Mouse (Mus musculus): ENCODE results near the gene Ift20. TPM values are rescaled to one million over a fixed set of nuclear protein-coding genes. Genes with fewer than 3 reads are reported as not detected.

The Ift20 gene
- polyA plus RNA-seq, 1 experiment from 2014 or later: 118 TPM

- no peak for DNase-seq (ENCODE audit: low spot score)
- Histone ChIP-seq H3K27me3 (replicated peaks; ENCODE audit: control insufficient read depth, insufficient read depth, low read length) (no peaks in the 10 kb centered on the region), H3K27ac (ENCODE audit: low read depth, low read length) (no peak overlapping the region), H3K9ac (ENCODE audit: low read length) (peak overlapping the region; percentile 73), H3K4me1 (ENCODE audit: control insufficient read depth, insufficient read depth, low read length) (peaks cover 16% of the 10 kb centered on the region), H3K4me3 (ENCODE audit: low read depth, low read length) (peak overlapping the region; percentile 59), H3K36me3 (ENCODE audit: control insufficient read depth, insufficient read depth, low read length) (peaks cover 7% of the 10 kb centered on the region; the same call in 1 of the 2 replicates), H3K9me3 (replicated peaks; ENCODE audit: control insufficient read depth, low read length) (no peaks in the 10 kb centered on the region), H3K4me2 (ENCODE audit: low read length) (peak overlapping the region; percentile 79)
- 10% methylated on average over 5 of the region's 5 CpGs for WGBS
- ATAC-seq: no peak
Observed at GRCm38 (mm10) chr11:78549491-78549987, 13.4 kb downstream of the Ift20 start.

- peak within 1 kb of the TSS; percentile 73 for H3K9ac ChIP-seq (ENCODE audit: low read length)
- H3K4me2 ChIP-seq (ENCODE audit: low read length): peak within 1 kb of the TSS; percentile 79
- under 1% methylated on average over 58 of the region's 60 CpGs for WGBS
- H3K9me3 ChIP-seq (replicated peaks; ENCODE audit: control insufficient read depth, low read length): no peaks in the 10 kb centered on the region
- H3K36me3 ChIP-seq (ENCODE audit: control insufficient read depth, insufficient read depth, low read length): peaks cover 4% of the 10 kb centered on the region; the same call in 1 of the 2 replicates
- H3K27ac ChIP-seq (ENCODE audit: low read depth, low read length): peak within 1 kb of the TSS; percentile 77
- peaks cover 16% of the 10 kb centered on the region for H3K4me1 ChIP-seq (ENCODE audit: control insufficient read depth, insufficient read depth, low read length)
- ATAC-seq (peak; percentile 100), DNase-seq (ENCODE audit: low spot score) (peak; percentile 99)
- H3K27me3 ChIP-seq (replicated peaks; ENCODE audit: control insufficient read depth, insufficient read depth, low read length): no peaks in the 10 kb centered on the region
- peak within 1 kb of the TSS; percentile 59 for H3K4me3 ChIP-seq (ENCODE audit: low read depth, low read length)
Observed at GRCm38 (mm10) chr11:78550168-78551058, 14.3 kb downstream of the Ift20 start, which contains the start of gene Tmem97. Tmem97 (minus strand) TSS chr11:78550777.

- ATAC-seq (peak; percentile 43), DNase-seq (ENCODE audit: low spot score) (no peak)
- H3K4me3 ChIP-seq (ENCODE audit: low read depth, low read length): peak overlapping the region; percentile 59
- no peaks in the 10 kb centered on the region for H3K27me3 ChIP-seq (replicated peaks; ENCODE audit: control insufficient read depth, insufficient read depth, low read length)
- peak overlapping the region; percentile 70 for H3K27ac ChIP-seq (ENCODE audit: low read depth, low read length)
- no peaks in the 10 kb centered on the region for H3K9me3 ChIP-seq (replicated peaks; ENCODE audit: control insufficient read depth, low read length)
- peaks cover 16% of the 10 kb centered on the region for H3K4me1 ChIP-seq (ENCODE audit: control insufficient read depth, insufficient read depth, low read length)
- H3K36me3 ChIP-seq (ENCODE audit: control insufficient read depth, insufficient read depth, low read length): no peaks in the 10 kb centered on the region
- WGBS: 33% methylated on average over 6 of the region's 6 CpGs
- peak overlapping the region; percentile 79 for H3K4me2 ChIP-seq (ENCODE audit: low read length)
- H3K9ac ChIP-seq (ENCODE audit: low read length): peak overlapping the region; percentile 66
Observed at GRCm38 (mm10) chr11:78551059-78551398, 14.9 kb downstream of the Ift20 start.

- Histone ChIP-seq H3K9ac (ENCODE audit: low read length) (no peak overlapping the region), H3K4me3 (ENCODE audit: low read depth, low read length) (no peak overlapping the region), H3K9me3 (replicated peaks; ENCODE audit: control insufficient read depth, low read length) (no peaks in the 10 kb centered on the region), H3K27me3 (replicated peaks; ENCODE audit: control insufficient read depth, insufficient read depth, low read length) (no peaks in the 10 kb centered on the region), H3K27ac (ENCODE audit: low read depth, low read length) (no peak overlapping the region), H3K4me2 (ENCODE audit: low read length) (no peak overlapping the region), H3K36me3 (ENCODE audit: control insufficient read depth, insufficient read depth, low read length) (no peaks in the 10 kb centered on the region), H3K4me1 (ENCODE audit: control insufficient read depth, insufficient read depth, low read length) (peaks cover 3% of the 10 kb centered on the region; the same call in 1 of the 2 replicates)
- no peak for DNase-seq (ENCODE audit: low spot score)
- WGBS: 87% methylated on average over 3 of the region's 3 CpGs
- ATAC-seq: no peak
Observed at GRCm38 (mm10) chr11:78555623-78556022, 19.5 kb downstream of the Ift20 start.

GRCm38 (mm10) chr11:78556070-78556469 is 19.9 kb downstream of the Ift20 start:
- no peak overlapping the region for H3K4me2 ChIP-seq (ENCODE audit: low read length)
- no peak for ATAC-seq
- H3K27ac ChIP-seq (ENCODE audit: low read depth, low read length): no peak overlapping the region
- H3K9ac ChIP-seq (ENCODE audit: low read length): no peak overlapping the region
- no peaks in the 10 kb centered on the region for H3K36me3 ChIP-seq (ENCODE audit: control insufficient read depth, insufficient read depth, low read length)
- peaks cover 1% of the 10 kb centered on the region; the same call in 1 of the 2 replicates for H3K4me1 ChIP-seq (ENCODE audit: control insufficient read depth, insufficient read depth, low read length)
- no peak overlapping the region for H3K4me3 ChIP-seq (ENCODE audit: low read depth, low read length)
- no peak for DNase-seq (ENCODE audit: low spot score)
- no peaks in the 10 kb centered on the region for H3K9me3 ChIP-seq (replicated peaks; ENCODE audit: control insufficient read depth, low read length)
- H3K27me3 ChIP-seq (replicated peaks; ENCODE audit: control insufficient read depth, insufficient read depth, low read length): no peaks in the 10 kb centered on the region
- WGBS: 87% methylated on average over 4 of the region's 4 CpGs

- no peaks in the 10 kb centered on the region for H3K4me1 ChIP-seq (ENCODE audit: control insufficient read depth, insufficient read depth, low read length)
- H3K36me3 ChIP-seq (ENCODE audit: control insufficient read depth, insufficient read depth, low read length): no peaks in the 10 kb centered on the region
- H3K27ac ChIP-seq (ENCODE audit: low read depth, low read length): no peak overlapping the region
- no peak overlapping the region for H3K4me2 ChIP-seq (ENCODE audit: low read length)
- H3K9me3 ChIP-seq (replicated peaks; ENCODE audit: control insufficient read depth, low read length): no peaks in the 10 kb centered on the region
- no peak for DNase-seq (ENCODE audit: low spot score)
- no peak overlapping the region for H3K9ac ChIP-seq (ENCODE audit: low read length)
- WGBS: 52% methylated on average over 8 of the region's 8 CpGs
- H3K4me3 ChIP-seq (ENCODE audit: low read depth, low read length): no peak overlapping the region
- ATAC-seq: no peak
- H3K27me3 ChIP-seq (replicated peaks; ENCODE audit: control insufficient read depth, insufficient read depth, low read length): no peaks in the 10 kb centered on the region
Observed at GRCm38 (mm10) chr11:78557241-78557640, 21.1 kb downstream of the Ift20 start.

GRCm38 (mm10) chr11:78560447-78560846 is 24.3 kb downstream of the Ift20 start:
- Histone ChIP-seq H3K4me2 (ENCODE audit: low read length) (no peak overlapping the region), H3K27ac (ENCODE audit: low read depth, low read length) (no peak overlapping the region), H3K4me1 (ENCODE audit: control insufficient read depth, insufficient read depth, low read length) (no peaks in the 10 kb centered on the region), H3K9me3 (replicated peaks; ENCODE audit: control insufficient read depth, low read length) (no peaks in the 10 kb centered on the region), H3K36me3 (ENCODE audit: control insufficient read depth, insufficient read depth, low read length) (no peaks in the 10 kb centered on the region), H3K27me3 (replicated peaks; ENCODE audit: control insufficient read depth, insufficient read depth, low read length) (no peaks in the 10 kb centered on the region), H3K4me3 (ENCODE audit: low read depth, low read length) (no peak overlapping the region), H3K9ac (ENCODE audit: low read length) (no peak overlapping the region)
- WGBS: 14% methylated on average over 4 of the region's 4 CpGs
- DNase-seq (ENCODE audit: low spot score) (peak; percentile 92), ATAC-seq (peak; percentile 76)

GRCm38 (mm10) chr11:78566775-78567174 is 30.6 kb downstream of the Ift20 start:
- ATAC-seq (no peak), DNase-seq (ENCODE audit: low spot score) (no peak)
- no peak overlapping the region for H3K27ac ChIP-seq (ENCODE audit: low read depth, low read length)
- no peaks in the 10 kb centered on the region for H3K27me3 ChIP-seq (replicated peaks; ENCODE audit: control insufficient read depth, insufficient read depth, low read length)
- H3K4me3 ChIP-seq (ENCODE audit: low read depth, low read length): no peak overlapping the region
- WGBS: 85% methylated on average over 6 of the region's 6 CpGs
- no peak overlapping the region for H3K4me2 ChIP-seq (ENCODE audit: low read length)
- peaks cover 37% of the 10 kb centered on the region for H3K36me3 ChIP-seq (ENCODE audit: control insufficient read depth, insufficient read depth, low read length)
- no peaks in the 10 kb centered on the region for H3K9me3 ChIP-seq (replicated peaks; ENCODE audit: control insufficient read depth, low read length)
- H3K9ac ChIP-seq (ENCODE audit: low read length): no peak overlapping the region
- no peaks in the 10 kb centered on the region for H3K4me1 ChIP-seq (ENCODE audit: control insufficient read depth, insufficient read depth, low read length)

- H3K27ac ChIP-seq (ENCODE audit: low read depth, low read length): no peak overlapping the region
- H3K27me3 ChIP-seq (replicated peaks; ENCODE audit: control insufficient read depth, insufficient read depth, low read length): no peaks in the 10 kb centered on the region
- no peak overlapping the region for H3K4me3 ChIP-seq (ENCODE audit: low read depth, low read length)
- no peak overlapping the region for H3K4me2 ChIP-seq (ENCODE audit: low read length)
- no peak for ATAC-seq
- no peak overlapping the region for H3K9ac ChIP-seq (ENCODE audit: low read length)
- no peaks in the 10 kb centered on the region for H3K9me3 ChIP-seq (replicated peaks; ENCODE audit: control insufficient read depth, low read length)
- 92% methylated on average over 6 of the region's 6 CpGs for WGBS
- H3K36me3 ChIP-seq (ENCODE audit: control insufficient read depth, insufficient read depth, low read length): peaks cover 46% of the 10 kb centered on the region
- no peaks in the 10 kb centered on the region for H3K4me1 ChIP-seq (ENCODE audit: control insufficient read depth, insufficient read depth, low read length)
- DNase-seq (ENCODE audit: low spot score): no peak
Observed at GRCm38 (mm10) chr11:78567614-78568013, 31.5 kb downstream of the Ift20 start.
